Mouse (Mus musculus): ENCODE data around the gene Gm20503. TPM values are rescaled to one million over a fixed set of nuclear protein-coding genes. Genes with fewer than 3 reads are reported as not detected.
A peak's percentile ranks its signal among the peaks of the same experiment; 100 is the strongest.

Gene Gm20503
- total RNA-seq, 2 experiments from 2014 or later = not detected

GRCm38 (mm10) chr4:59003806-59004200, 793 bp downstream of the Gm20503 start:
- ATAC-seq (replicated peaks; ENCODE audit: low FRiP score, poor library complexity, severe bottlenecking) = no peak

- ATAC-seq (replicated peaks; ENCODE audit: low FRiP score, poor library complexity, severe bottlenecking) = no peak
These were observed 3.2 kb downstream of the Gm20503 start for GRCm38 (mm10) chr4:59006211-59006610.

DNA sequence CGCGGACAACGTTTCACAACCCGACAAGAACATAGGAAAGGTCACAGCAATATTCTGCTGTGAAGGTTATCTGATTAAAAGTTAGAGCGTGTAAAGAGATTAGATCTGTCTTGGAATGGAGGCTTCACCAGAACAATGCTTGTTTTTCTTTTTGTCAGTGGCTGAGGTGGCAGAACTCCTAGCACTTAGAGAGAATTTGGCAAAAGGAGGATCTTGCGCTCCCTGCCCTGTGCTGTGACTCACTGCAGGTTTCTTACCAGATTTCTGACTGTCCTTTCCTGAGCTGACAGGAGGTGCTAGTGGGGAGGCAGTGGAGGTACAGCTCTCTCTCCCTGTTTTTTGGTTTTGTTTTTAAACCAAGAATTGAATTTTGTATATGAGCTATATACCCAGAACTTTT, 4.0 kb downstream of the Gm20503 start:
- ATAC-seq (replicated peaks; ENCODE audit: low FRiP score, poor library complexity, severe bottlenecking) = no peak

- no peak for ATAC-seq (replicated peaks; ENCODE audit: low FRiP score, poor library complexity, severe bottlenecking)
These were observed 5.0 kb downstream of the Gm20503 start for GRCm38 (mm10) chr4:59007974-59008373.

- ATAC-seq (replicated peaks; ENCODE audit: low FRiP score, poor library complexity, severe bottlenecking) = 0 out of 2 replicates have a peak, but pooled peaks have one; percentile 20
These were observed 6.2 kb downstream of the Gm20503 start for GRCm38 (mm10) chr4:59009186-59009585.

- no peak for ATAC-seq (replicated peaks; ENCODE audit: low FRiP score, poor library complexity, severe bottlenecking)
These were observed 6.7 kb downstream of the Gm20503 start for GRCm38 (mm10) chr4:59009696-59010095.

DNA sequence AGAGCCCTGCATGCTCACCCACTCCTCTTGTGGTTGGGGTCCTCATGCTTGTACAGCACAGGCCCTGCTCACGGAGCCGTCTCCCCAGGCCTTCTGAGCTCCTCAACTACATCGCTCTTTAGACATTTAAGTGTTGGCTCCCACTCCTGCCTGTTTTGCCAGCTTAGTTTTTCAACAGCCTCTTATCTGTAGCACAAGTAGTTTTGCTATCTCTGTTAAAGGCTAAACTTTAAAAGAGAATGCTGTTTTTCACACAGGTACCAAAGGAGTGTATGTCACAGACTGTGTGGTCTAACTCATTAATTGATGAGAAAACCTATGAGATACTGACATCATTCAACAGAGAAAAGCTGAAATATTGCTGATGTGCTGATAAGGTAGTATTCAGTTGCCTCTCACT, 8.4 kb downstream of the Gm20503 start:
- no peak for ATAC-seq (replicated peaks; ENCODE audit: low FRiP score, poor library complexity, severe bottlenecking)

DNA sequence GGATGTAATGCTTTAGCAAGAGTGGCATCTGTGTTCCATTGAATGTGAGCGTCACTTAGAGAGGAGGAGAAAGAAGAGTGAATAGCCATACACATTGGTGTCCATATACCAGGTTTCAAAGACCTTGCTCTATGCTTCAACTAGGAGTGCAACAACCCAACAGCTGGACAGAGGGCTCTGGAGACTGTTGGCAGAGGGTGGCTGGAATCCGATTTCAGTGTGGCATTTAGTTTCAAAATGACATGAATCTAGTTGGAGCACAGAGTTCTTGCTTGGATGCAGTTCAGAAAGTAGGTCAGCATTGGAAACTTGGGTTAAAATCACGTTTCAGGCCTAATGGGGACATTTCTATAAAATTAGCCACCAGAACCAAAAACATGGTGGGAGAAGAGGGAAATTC, 12.2 kb downstream of the Gm20503 start:
- ATAC-seq (replicated peaks; ENCODE audit: low FRiP score, poor library complexity, severe bottlenecking) = no peak

DNA sequence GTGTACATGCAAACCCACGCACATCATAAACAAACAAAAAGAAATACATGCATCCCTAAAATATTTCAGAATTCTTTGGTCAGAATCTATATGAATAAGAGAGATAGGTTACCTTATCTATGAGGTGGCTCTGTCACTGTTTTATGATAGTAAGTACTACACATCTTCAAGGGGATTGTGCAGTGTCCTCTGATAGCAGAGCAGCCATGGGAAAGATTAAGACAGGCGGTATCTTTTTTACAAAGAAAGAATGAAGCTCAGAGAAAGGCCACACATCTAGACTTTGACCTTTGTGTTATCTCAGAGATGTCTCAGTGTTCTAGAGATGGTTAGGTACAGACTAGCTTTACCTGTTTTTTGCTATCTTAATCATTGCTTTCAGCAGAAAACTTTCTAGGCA, 13.9 kb downstream of the Gm20503 start:
- no peak for ATAC-seq (replicated peaks; ENCODE audit: low FRiP score, poor library complexity, severe bottlenecking)

GRCm38 (mm10) chr4:59034325-59034917, 31.4 kb downstream of the Gm20503 start:
- ATAC-seq (replicated peaks; ENCODE audit: low FRiP score, poor library complexity, severe bottlenecking) = no peak

- peak; percentile 69 for ATAC-seq (replicated peaks; ENCODE audit: low FRiP score, poor library complexity, severe bottlenecking)
These were observed 32.1 kb downstream of the Gm20503 start, which contains the start of gene Gng10 for GRCm38 (mm10) chr4:59034918-59035785. TSS of gene Gng10 (plus strand) at chr4:59035088.

DNA sequence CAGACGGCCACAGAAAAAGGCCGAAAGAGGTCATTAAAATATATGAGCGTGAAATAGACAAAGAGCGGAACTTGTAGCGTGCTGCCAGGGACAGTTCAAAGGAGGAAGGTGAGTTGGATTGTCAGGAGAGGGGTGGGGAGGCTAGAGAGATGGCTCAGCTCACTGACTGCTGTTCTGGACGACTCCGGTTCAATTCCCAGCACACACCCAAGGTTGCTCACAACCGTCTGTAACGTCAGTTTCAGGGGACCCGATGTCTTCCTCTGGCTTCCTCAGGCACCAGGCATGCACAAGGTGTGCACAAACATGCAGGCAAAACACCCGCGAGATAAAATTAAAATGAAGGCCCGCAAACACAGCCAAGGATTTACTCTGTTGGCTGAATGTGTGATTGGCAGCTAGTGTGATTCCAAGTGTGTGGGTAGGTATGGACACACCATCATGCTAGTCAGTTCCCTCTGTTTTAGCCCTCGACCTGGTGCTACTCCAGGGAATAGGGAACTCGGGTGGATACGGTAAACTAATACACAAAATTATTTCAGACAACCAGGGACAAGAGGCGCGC, 32.9 kb downstream of the Gm20503 start:
- no peak for ATAC-seq (replicated peaks; ENCODE audit: low FRiP score, poor library complexity, severe bottlenecking)

DNA sequence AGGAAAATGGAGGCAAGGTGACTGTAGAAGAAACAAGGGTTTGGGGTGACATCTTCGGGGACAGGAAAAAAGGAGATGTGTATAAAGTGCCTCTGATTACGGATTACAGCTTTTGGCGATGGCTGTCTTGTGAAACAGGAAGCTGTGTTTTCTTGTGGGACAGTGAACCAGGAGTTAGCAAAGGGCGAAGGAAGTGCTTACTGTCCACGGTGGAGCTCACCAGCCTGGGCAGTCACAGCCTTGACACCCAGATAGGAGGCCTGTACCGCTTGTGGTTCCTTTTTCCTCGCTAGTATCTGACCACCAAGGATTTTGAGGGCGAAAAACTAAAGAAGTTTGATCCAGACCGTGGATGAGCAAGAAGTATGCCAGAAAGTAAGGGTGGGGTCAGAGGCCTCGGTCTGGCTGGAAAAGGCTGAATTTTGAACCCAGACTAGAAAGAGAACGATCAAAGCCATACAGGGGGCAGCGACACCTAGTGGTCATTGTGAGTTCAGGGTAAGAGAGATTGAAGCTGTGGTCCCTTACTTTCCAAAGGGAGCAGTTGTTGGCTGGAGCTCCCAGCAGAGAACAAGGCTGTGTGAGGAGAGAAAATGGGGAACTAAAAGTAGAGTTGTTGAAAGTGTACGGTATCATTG, 33.6 kb downstream of the Gm20503 start:
- peak; percentile 80 for ATAC-seq (replicated peaks; ENCODE audit: low FRiP score, poor library complexity, severe bottlenecking)

DNA sequence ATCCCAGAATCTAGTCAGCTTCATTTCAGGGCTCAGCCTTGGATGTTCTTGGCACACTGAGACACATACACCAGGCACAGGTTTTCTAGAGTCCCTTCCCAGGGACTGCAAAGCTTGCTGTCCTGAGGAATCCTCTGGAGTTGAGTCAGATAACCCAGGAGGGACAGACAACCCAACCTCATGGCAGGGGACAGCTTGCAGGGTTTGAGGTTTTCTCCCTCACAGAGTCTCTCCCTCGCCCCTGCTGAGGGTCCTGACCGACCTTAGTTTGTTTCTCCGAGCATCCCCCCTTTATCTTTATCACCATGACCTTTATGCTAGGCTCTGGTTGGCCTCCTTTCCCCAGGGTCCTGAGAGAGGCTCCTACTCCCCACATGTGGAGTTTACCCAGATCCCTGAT, 34.5 kb downstream of the Gm20503 start:
- ATAC-seq (replicated peaks; ENCODE audit: low FRiP score, poor library complexity, severe bottlenecking) = no peak

GRCm38 (mm10) chr4:59040397-59041287, 37.6 kb downstream of the Gm20503 start:
- no peak for ATAC-seq (replicated peaks; ENCODE audit: low FRiP score, poor library complexity, severe bottlenecking)

DNA sequence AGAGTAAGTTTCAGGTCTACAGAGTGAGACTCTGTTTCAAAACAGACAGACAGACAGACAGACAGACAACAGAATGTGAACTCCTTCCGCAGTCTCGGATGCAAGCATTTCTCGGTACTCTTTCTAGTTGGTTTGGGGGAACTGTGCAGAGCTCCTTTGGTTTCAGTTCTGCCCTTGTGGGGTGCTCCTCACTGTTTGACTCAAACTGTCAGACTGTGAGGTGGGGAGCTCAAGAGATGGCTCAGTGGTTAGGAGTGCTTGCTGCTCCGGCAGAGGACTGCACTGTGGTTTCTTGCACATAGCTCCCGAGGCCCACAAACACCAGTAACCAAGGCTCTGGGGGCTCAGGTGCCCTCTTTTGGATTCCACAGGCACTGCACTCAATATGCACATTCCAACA, 40.1 kb downstream of the Gm20503 start:
- ATAC-seq (replicated peaks; ENCODE audit: low FRiP score, poor library complexity, severe bottlenecking) = no peak

GRCm38 (mm10) chr4:59043891-59044290, 40.9 kb downstream of the Gm20503 start:
- ATAC-seq (replicated peaks; ENCODE audit: low FRiP score, poor library complexity, severe bottlenecking) = no peak

DNA sequence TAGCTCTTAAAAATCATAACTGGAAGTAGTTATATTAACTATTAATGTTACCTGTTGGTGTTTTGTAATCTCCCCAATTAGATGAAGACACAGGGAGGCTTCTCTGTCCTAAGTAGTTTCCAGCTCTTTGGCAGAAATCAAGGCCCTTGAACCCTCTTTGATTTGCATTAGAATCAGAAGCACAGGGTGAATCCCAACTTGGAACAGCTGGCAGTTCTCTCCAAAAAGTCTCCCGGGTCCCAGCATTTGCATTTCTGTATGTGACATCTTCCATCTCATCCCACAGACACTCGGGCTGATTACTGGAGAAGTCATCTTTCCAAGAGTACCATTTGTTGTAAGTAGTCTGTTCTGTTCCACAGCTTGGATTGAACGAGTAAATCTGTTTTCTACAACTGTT, 44.2 kb downstream of the Gm20503 start:
- ATAC-seq (replicated peaks; ENCODE audit: low FRiP score, poor library complexity, severe bottlenecking) = no peak

GRCm38 (mm10) chr4:59051081-59051480, 48.1 kb downstream of the Gm20503 start:
- ATAC-seq (replicated peaks; ENCODE audit: low FRiP score, poor library complexity, severe bottlenecking) = no peak

- no peak for ATAC-seq (replicated peaks; ENCODE audit: low FRiP score, poor library complexity, severe bottlenecking)
These were observed 54.9 kb downstream of the Gm20503 start for GRCm38 (mm10) chr4:59057929-59058328.

Data from erythroid progenitor cell, adult 5-6 weeks (primary cell).